ENCODE assay signal across 15 mouse cellular contexts in genomic region chr10:77159573-77159972, GRCm38 (mm10). TPM values are rescaled to one million over a fixed set of nuclear protein-coding genes. Genes with fewer than 3 reads are reported as not detected.
DNase-seq lines count a peak whose midpoint lies in the region; ATAC-seq and TF ChIP-seq lines count a peak whose summit lies in the region.
"Had no signal": no experiment of that assay in that cellular context is flagged by ENCODE, and none has a peak within 500 bp of the region (broad histone marks: within the 10 kb centered on the region; RNA-seq: fewer than 3 reads in every experiment).

No protein-coding gene starts in this region.

- no peak for TF ChIP-seq POLR2A in MEL (IDR thresholded peaks at IDR 0.05; ENCODE audit: control insufficient read depth in 1 of 2, insufficient read depth in 1 of 2, low read depth in 1 of 2, low read length in 2 of 2, poor library complexity in 1 of 2)

- no peaks in the 10 kb centered on the region for H3K27me3 ChIP-seq in forebrain, embryonic 10.5 days (ENCODE audit: poor library complexity, severe bottlenecking)
- no peaks in the 10 kb centered on the region for H3K27me3 ChIP-seq in forebrain, embryonic 12.5 days
- no peaks in the 10 kb centered on the region for H3K27me3 ChIP-seq in intestine, embryonic 15.5 days (replicated peaks)
- H3K27me3 ChIP-seq in intestine, postnatal 0 days (replicated peaks; ENCODE audit: control insufficient read depth, insufficient read depth, low read length): no peaks in the 10 kb centered on the region
- 0 out of 4 replicates have a peak, but pooled peaks cover 0 to under 1% of the 10 kb centered on the region in 2 experiments for H3K27me3 ChIP-seq in MEL (ENCODE audit: control insufficient read depth in 1 of 2, insufficient read depth in 2 of 2, low read length in 2 of 2)
- H3K27me3 ChIP-seq in liver, embryonic 13.5 days: peaks cover 16% of the 10 kb centered on the region
- H3K27me3 ChIP-seq: forebrain, embryonic 15.5 days had no signal

- peak; percentile 75 to 85 for TF ChIP-seq EP300 in MEL (IDR thresholded peaks at IDR 0.05; ENCODE audit: low read depth in 1 of 2, low read length in 2 of 2)

- H3K4me2 ChIP-seq in forebrain, embryonic 12.5 days: no peak overlapping the region
- H3K4me2 ChIP-seq in intestine, embryonic 15.5 days (replicated peaks): no peak overlapping the region
- no peak overlapping the region for H3K4me2 ChIP-seq in intestine, postnatal 0 days (replicated peaks; ENCODE audit: low read depth)
- H3K4me2 ChIP-seq in liver, embryonic 13.5 days: peak overlapping the region; percentile 63
- H3K4me2 ChIP-seq: forebrain, embryonic 15.5 days had no signal

- WGBS in forebrain, embryonic 10.5 days: 73% methylated on average over 8 of the region's 8 CpGs
- WGBS in forebrain, embryonic 12.5 days: 80% methylated on average over 8 of the region's 8 CpGs
- 29% methylated on average over 8 of the region's 8 CpGs for WGBS in intestine, embryonic 15.5 days
- WGBS in intestine, postnatal 0 days: 24% methylated on average over 8 of the region's 8 CpGs
- 3% methylated on average over 8 of the region's 8 CpGs for WGBS in liver, embryonic 13.5 days (ENCODE audit: insufficient replicate concordance)

- no peak for TF ChIP-seq RAD21 in MEL (IDR thresholded peaks at IDR 0.05; ENCODE audit: low read depth, low read length)

- no peak for TF ChIP-seq CTCF in intestine, postnatal 0 days (IDR thresholded peaks at IDR 0.05; ENCODE audit: low read depth)
- no peak for TF ChIP-seq CTCF in MEL (IDR thresholded peaks at IDR 0.05 in 2 of 3, conservative IDR thresholded peaks at IDR 0.05 in 1 of 3; ENCODE audit: control insufficient read depth in 1 of 3, insufficient read depth in 1 of 3, low read depth in 2 of 3, low read length in 3 of 3, poor library complexity in 1 of 3, severe bottlenecking in 1 of 3)

- ATAC-seq in forebrain, embryonic 12.5 days (ENCODE audit: low FRiP score): no peak
- ATAC-seq in intestine, embryonic 15.5 days: peak; percentile 62
- no peak for ATAC-seq in intestine, postnatal 0 days
- peak; percentile 93 for ATAC-seq in liver, embryonic 13.5 days (ENCODE audit: low read depth)
- ATAC-seq: forebrain, embryonic 15.5 days; inflammation-experienced regulatory T-cells, adult 6 months; lung, postnatal 0 days had no signal

- DNase-seq in forebrain, embryonic 10.5 days (ENCODE audit: extremely low spot score, low spot score): no peak
- peak; percentile 80 for DNase-seq in MEL (ENCODE audit: low read depth, low spot score)
- peak; percentile 69 for DNase-seq in liver, embryonic 13.5 days
- no peak for DNase-seq in cerebellum, postnatal 4 days (ENCODE audit: low spot score in 2 of 2)
- no peak for DNase-seq in retina, postnatal 1 day
- DNase-seq: adrenal gland, postnatal 36 days; cerebellum, adult 2 months; kidney, postnatal 4 days had no signal

- peaks cover 94% of the 10 kb centered on the region for H3K4me1 ChIP-seq in forebrain, embryonic 10.5 days
- H3K4me1 ChIP-seq in forebrain, embryonic 12.5 days: peaks cover 70% of the 10 kb centered on the region
- peaks cover 20% of the 10 kb centered on the region for H3K4me1 ChIP-seq in intestine, embryonic 15.5 days (replicated peaks)
- 0 out of 2 replicates have a peak, but pooled peaks cover 3% of the 10 kb centered on the region for H3K4me1 ChIP-seq in intestine, postnatal 0 days (replicated peaks; ENCODE audit: control insufficient read depth, insufficient read depth, low read length)
- H3K4me1 ChIP-seq in MEL (ENCODE audit: control insufficient read depth in 1 of 2, insufficient read depth in 2 of 2, low read length in 2 of 2): peaks cover 11 to 33% of the 10 kb centered on the region in 2 experiments
- H3K4me1 ChIP-seq in liver, embryonic 13.5 days (replicated peaks): peaks cover 63% of the 10 kb centered on the region

- H3K27ac ChIP-seq in forebrain, embryonic 10.5 days: peak overlapping the region; percentile 66
- H3K27ac ChIP-seq in forebrain, embryonic 12.5 days: no peak overlapping the region
- no peak overlapping the region for H3K27ac ChIP-seq in intestine, embryonic 15.5 days
- H3K27ac ChIP-seq in intestine, postnatal 0 days (ENCODE audit: low read depth, low read length): no peak overlapping the region
- H3K27ac ChIP-seq in MEL (ENCODE audit: control insufficient read depth, low read depth, low read length): peak overlapping the region; percentile 16
- peak overlapping the region; percentile 83 for H3K27ac ChIP-seq in liver, embryonic 13.5 days
- H3K27ac ChIP-seq: forebrain, embryonic 15.5 days had no signal

- no peak overlapping the region for H3K9ac ChIP-seq in forebrain, embryonic 12.5 days
- no peak overlapping the region for H3K9ac ChIP-seq in intestine, embryonic 15.5 days
- no peak overlapping the region for H3K9ac ChIP-seq in intestine, postnatal 0 days (ENCODE audit: low read depth, low read length)
- H3K9ac ChIP-seq in MEL (ENCODE audit: control insufficient read depth, low read depth, low read length, poor library complexity, severe bottlenecking): no peak overlapping the region
- H3K9ac ChIP-seq in liver, embryonic 13.5 days: peak overlapping the region; percentile 51
- H3K9ac ChIP-seq: forebrain, embryonic 15.5 days had no signal

- H3K9me3 ChIP-seq in forebrain, embryonic 10.5 days: no peaks in the 10 kb centered on the region
- no peaks in the 10 kb centered on the region for H3K9me3 ChIP-seq in forebrain, embryonic 12.5 days
- no peaks in the 10 kb centered on the region for H3K9me3 ChIP-seq in intestine, embryonic 15.5 days
- no peaks in the 10 kb centered on the region for H3K9me3 ChIP-seq in intestine, postnatal 0 days (ENCODE audit: control insufficient read depth)
- H3K9me3 ChIP-seq in MEL (replicated peaks; ENCODE audit: insufficient read depth, low read length): no peaks in the 10 kb centered on the region
- H3K9me3 ChIP-seq in liver, embryonic 13.5 days (replicated peaks): no peaks in the 10 kb centered on the region
- H3K9me3 ChIP-seq: forebrain, embryonic 15.5 days had no signal

- no peaks in the 10 kb centered on the region for H3K79me2 ChIP-seq in MEL (ENCODE audit: control insufficient read depth, insufficient read depth, low read length, poor library complexity)

- peak overlapping the region; percentile 24; the same call in 1 of the 2 replicates for H3K4me3 ChIP-seq in forebrain, embryonic 10.5 days
- no peak overlapping the region for H3K4me3 ChIP-seq in forebrain, embryonic 12.5 days (replicated peaks)
- no peak overlapping the region for H3K4me3 ChIP-seq in intestine, embryonic 15.5 days (replicated peaks)
- no peak overlapping the region for H3K4me3 ChIP-seq in intestine, postnatal 0 days (ENCODE audit: low read depth, low read length)
- no peak overlapping the region for H3K4me3 ChIP-seq in MEL (ENCODE audit: control insufficient read depth in 1 of 2, insufficient read depth in 1 of 2, low read depth in 2 of 2, low read length in 2 of 2)
- peak overlapping the region; percentile 29 for H3K4me3 ChIP-seq in liver, embryonic 13.5 days (replicated peaks)
- H3K4me3 ChIP-seq: forebrain, embryonic 15.5 days had no signal

- peaks cover 17% of the 10 kb centered on the region; the same call in 1 of the 2 replicates for H3K36me3 ChIP-seq in forebrain, embryonic 10.5 days (replicated peaks)
- H3K36me3 ChIP-seq in forebrain, embryonic 12.5 days (replicated peaks): no peaks in the 10 kb centered on the region
- H3K36me3 ChIP-seq in intestine, embryonic 15.5 days: no peaks in the 10 kb centered on the region
- no peaks in the 10 kb centered on the region for H3K36me3 ChIP-seq in intestine, postnatal 0 days (ENCODE audit: control insufficient read depth, insufficient read depth)
- peaks cover 0 to 22% of the 10 kb centered on the region in 2 experiments; a peak in 2 of 4 replicates for H3K36me3 ChIP-seq in MEL (ENCODE audit: control insufficient read depth in 1 of 2, insufficient read depth in 2 of 2, low read length in 2 of 2)
- no peaks in the 10 kb centered on the region for H3K36me3 ChIP-seq in liver, embryonic 13.5 days
- H3K36me3 ChIP-seq: forebrain, embryonic 15.5 days had no signal

TF ChIP-seq in MEL, 35 proteins besides CTCF, POLR2A, EP300 and RAD21 (continues in another document):
- TF ChIP-seq GABPA (IDR thresholded peaks at IDR 0.05; ENCODE audit: low read depth, low read length): no peak
- no peak for TF ChIP-seq USF2 (IDR thresholded peaks at IDR 0.05; ENCODE audit: borderline replicate concordance in 1 of 2, insufficient read depth in 1 of 2, low read depth in 1 of 2, low read length in 2 of 2)
- peak; percentile 72 for TF ChIP-seq RCOR1 (IDR thresholded peaks at IDR 0.05; ENCODE audit: low read depth, low read length)
- 0 out of 2 replicates have a peak, but pooled peaks have one; percentile 38 for TF ChIP-seq TBP (IDR thresholded peaks at IDR 0.05; ENCODE audit: low read depth, low read length)
- no peak for TF ChIP-seq NRF1 (IDR thresholded peaks at IDR 0.05; ENCODE audit: insufficient read depth, low read depth, low read length, poor library complexity, severe bottlenecking)
- peak; percentile 33 for TF ChIP-seq ZNF384 (IDR thresholded peaks at IDR 0.05; ENCODE audit: low read depth, low read length)
- TF ChIP-seq KAT2A (conservative IDR thresholded peaks at IDR 0.05; ENCODE audit: low read depth, low read length): no peak
- no peak; the same call in 1 of the 2 replicates for TF ChIP-seq MAFK (IDR thresholded peaks at IDR 0.05; ENCODE audit: borderline replicate concordance, low read depth, low read length)
- no peak for TF ChIP-seq HCFC1 (IDR thresholded peaks at IDR 0.05; ENCODE audit: low read depth, low read length)
- no peak for TF ChIP-seq MYB (IDR thresholded peaks at IDR 0.05; ENCODE audit: low read depth, low read length)
- TF ChIP-seq TAL1 (IDR thresholded peaks at IDR 0.05; ENCODE audit: low read length): peak; percentile 79
- TF ChIP-seq POLR2AphosphoS2 (IDR thresholded peaks at IDR 0.05; ENCODE audit: low read length): no peak
- no peak for TF ChIP-seq SMC3 (IDR thresholded peaks at IDR 0.05; ENCODE audit: low read depth, low read length)
- TF ChIP-seq SIN3A (IDR thresholded peaks at IDR 0.05; ENCODE audit: low read length): peak; percentile 22; the same call in 1 of the 2 replicates
- no peak for TF ChIP-seq POLR2AphosphoS5 (IDR thresholded peaks at IDR 0.05; ENCODE audit: borderline replicate concordance, low read depth, low read length)
- no peak for TF ChIP-seq MYC (IDR thresholded peaks at IDR 0.05; ENCODE audit: low read depth, low read length)

RNA-seq across cellular contexts. Expression of gene Col18a1, which starts 6.8 kb away (rescaled TPM):
- polyA plus RNA-seq in forebrain, embryonic 10.5 days (2016; fragmentation: Nextera tagmentation; extraction: Ambion mirVana): 147 and 152 TPM in 2 replicates
- polyA plus RNA-seq in forebrain, embryonic 12.5 days (2016; fragmentation: Nextera tagmentation; extraction: Ambion mirVana): 79.0 and 83.1 TPM in 2 replicates
- polyA plus RNA-seq in intestine, embryonic 15.5 days (2015; fragmentation: Nextera tagmentation; extraction: Ambion mirVana): 59.5 and 59.7 TPM in 2 replicates
- polyA plus RNA-seq in intestine, postnatal 0 days (2015; fragmentation: Nextera tagmentation; extraction: Ambion mirVana): 34.9 and 35.2 TPM in 2 replicates
- total RNA-seq in MEL (2012; rRNA removed): 0.33 and 0.46 TPM in 2 replicates
- 1 to 10 TPM in 1 of 2 experiments, not detected in 1; 1.3 TPM for polyA plus RNA-seq in MEL (2012; ENCODE audit: insufficient read depth in 1 of 2, insufficient read length in 2 of 2, low read depth in 1 of 2, low replicate concordance in 2 of 2, missing spikeins in 1 of 2)
- polyA plus RNA-seq in liver, embryonic 13.5 days (2015; fragmentation: Nextera tagmentation; extraction: Ambion mirVana): 29.7 and 36.3 TPM in 2 replicates
- total RNA-seq: neutrophil, adult 5-6 weeks had no signal

Comparison
In these comparisons a context has a peak if more than half of its experiments do, and no peak if none do; other contexts are left out.
1. H3K27ac ChIP-seq: peak in forebrain, embryonic 10.5 days (single experiment), MEL (single experiment) and liver, embryonic 13.5 days (single experiment); none in forebrain, embryonic 12.5 days (single experiment), intestine, embryonic 15.5 days (single experiment) and intestine, postnatal 0 days (single experiment).
2. H3K4me3 ChIP-seq: peak in forebrain, embryonic 10.5 days (single experiment) and liver, embryonic 13.5 days (single experiment); none in forebrain, embryonic 12.5 days (single experiment), intestine, embryonic 15.5 days (single experiment), intestine, postnatal 0 days (single experiment) and MEL (0 of 2).
3. ATAC-seq: peak in intestine, embryonic 15.5 days (single experiment) and liver, embryonic 13.5 days (single experiment); none in forebrain, embryonic 12.5 days (single experiment) and intestine, postnatal 0 days (single experiment).
4. DNase-seq: peak in MEL (single experiment) and liver, embryonic 13.5 days (single experiment); none in forebrain, embryonic 10.5 days (single experiment), cerebellum, postnatal 4 days (0 of 2) and retina, postnatal 1 day (single experiment).
5. RNA of gene Col18a1, which starts 6.8 kb away (polyA plus RNA-seq): 147 to 152 TPM in forebrain, embryonic 10.5 days, 79.0 to 83.1 TPM in forebrain, embryonic 12.5 days, 59.5 to 59.7 TPM in intestine, embryonic 15.5 days, 34.9 to 35.2 TPM in intestine, postnatal 0 days and 29.7 to 36.3 TPM in liver, embryonic 13.5 days; 1.3 TPM in MEL; every median in the first group is over 10 times any median in the second.